Mouse (Mus musculus) E14TG2a.4 (cell line): ENCODE results near the gene Ralgds.
A peak's percentile ranks its signal among the peaks of the same experiment; 100 is the strongest.

Source experiments
- H3K27me3 ChIP-seq: 2 replicates; pipeline ENCODE4 v1.6.1; 2014; ENCODE audit warnings: low read length, control low read depth; ENCODE audit not compliant: insufficient read depth
- H3K36me3 ChIP-seq: 2 replicates; pipeline ENCODE4 v1.6.1; 2014; ENCODE audit warnings: low read length, control low read depth; ENCODE audit not compliant: insufficient read depth
- H3K4me1 ChIP-seq: replicated peaks from 2 replicates; pipeline ENCODE4 v1.6.1; 2014; ENCODE audit warnings: low read depth, low read length, control low read depth
- H3K4me3 ChIP-seq: replicated peaks from 2 replicates; pipeline ENCODE4 v1.5.1; 2014; ENCODE audit warnings: mild to moderate bottlenecking, low read length
- H3K9me3 ChIP-seq: 2 replicates; pipeline ENCODE4 v1.6.1; 2014; ENCODE audit warnings: low read length, control low read depth
- CTCF ChIP-seq: conservative IDR thresholded peaks from 2 replicates; pipeline ENCODE4 v1.5.1; 2014; ENCODE audit warnings: low read length
- NANOG ChIP-seq: IDR thresholded peaks from 2 replicates; pipeline ENCODE4 v1.6.1; 2014; ENCODE audit warnings: borderline replicate concordance, low read length, mixed read lengths
- POU5F1 ChIP-seq: IDR thresholded peaks from 2 replicates; pipeline ENCODE4 v1.6.1; 2014; ENCODE audit warnings: low read length, borderline replicate concordance

The Ralgds gene

DNA sequence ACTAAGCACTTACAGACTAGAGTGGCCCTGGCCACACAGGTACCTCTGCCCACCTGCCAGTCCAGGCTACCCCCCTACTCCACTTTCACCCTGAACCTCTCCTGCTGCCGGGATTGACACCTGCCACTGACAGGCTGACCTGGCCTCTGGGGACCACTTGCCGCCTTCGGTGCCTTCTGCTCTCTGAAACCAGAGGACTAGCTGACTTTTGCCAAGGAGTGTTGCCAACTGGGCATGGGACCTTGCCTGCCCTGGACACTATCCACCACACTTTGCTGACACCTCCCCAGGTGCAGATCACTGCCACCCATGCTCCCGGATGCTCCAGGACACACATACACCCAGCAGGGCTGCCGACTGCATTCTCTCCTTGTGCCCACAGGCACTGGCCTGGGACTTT lies 39.4 kb downstream of the Ralgds start:
- TF ChIP-seq CTCF (no peak), POU5F1 (no peak), NANOG (no peak)
- Histone ChIP-seq H3K4me3 (no peak overlapping the region), H3K36me3 (peaks cover 69% of the 10 kb centered on the region)

DNA sequence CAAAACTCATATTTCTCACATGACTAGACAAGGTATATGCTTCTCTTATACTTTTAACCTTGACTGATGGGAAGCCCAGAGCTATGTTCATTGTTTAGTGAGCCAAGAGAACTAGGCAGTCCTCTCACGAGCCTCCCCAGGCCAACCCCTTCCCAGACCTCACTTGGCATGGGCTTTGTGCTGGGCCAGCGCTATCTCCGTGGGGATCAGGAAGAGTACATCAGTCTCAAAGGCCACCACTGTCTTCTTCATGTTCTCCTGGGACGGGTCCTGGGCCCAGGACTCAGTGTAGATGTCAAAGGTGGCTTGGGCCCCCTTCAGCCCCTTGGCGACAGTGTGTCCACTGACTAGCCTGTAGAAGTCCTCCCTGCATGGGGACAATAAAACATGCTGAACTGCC lies 44.5 kb downstream of the Ralgds start:
- no peaks in the 10 kb centered on the region for H3K9me3 ChIP-seq
- H3K4me1 ChIP-seq, result no peaks in the 10 kb centered on the region; the same call in 1 of the 2 replicates
- H3K27me3 ChIP-seq, result peaks cover 8% of the 10 kb centered on the region; the same call in 1 of the 2 replicates
- TF ChIP-seq NANOG, result no peak
- no peak for TF ChIP-seq CTCF
- TF ChIP-seq POU5F1, result no peak
- H3K36me3 ChIP-seq, result peaks cover 19% of the 10 kb centered on the region
- no peak overlapping the region for H3K4me3 ChIP-seq

More for the DNA sequence above, 39.4 kb downstream of the Ralgds start:
- H3K27me3 ChIP-seq, result no peaks in the 10 kb centered on the region; the same call in 1 of the 2 replicates
- H3K4me1 ChIP-seq, result peaks cover 19% of the 10 kb centered on the region
- H3K9me3 ChIP-seq, result no peaks in the 10 kb centered on the region

DNA sequence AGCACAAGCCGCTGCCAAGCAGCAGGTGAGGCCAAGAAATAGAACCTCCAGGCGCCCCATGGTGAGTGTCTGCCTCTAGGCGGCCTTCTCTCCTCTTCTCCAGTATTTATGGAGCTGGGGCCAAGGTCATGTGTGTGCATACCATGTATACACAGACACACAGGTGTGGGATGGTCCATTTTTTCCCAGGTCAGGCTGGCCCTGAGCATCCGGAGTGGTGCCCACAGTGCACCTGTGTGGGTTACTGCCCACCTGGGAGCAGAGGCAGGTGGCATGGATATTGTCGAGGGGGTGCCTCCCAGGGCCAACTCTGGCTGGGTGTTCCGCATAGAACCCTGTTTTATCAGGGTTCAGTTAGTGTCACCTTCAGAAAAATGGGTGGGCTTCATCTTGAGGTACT lies 50.4 kb downstream of the Ralgds start, which contains the start of gene Cel:
Cel (minus strand) TSS at position 101 of the 400 bp plus-strand sequence.
- H3K27me3 ChIP-seq, result peaks cover 8% of the 10 kb centered on the region; the same call in 1 of the 2 replicates
- TF ChIP-seq NANOG (no peak), CTCF (no peak), POU5F1 (no peak)
- H3K9me3 ChIP-seq, result no peaks in the 10 kb centered on the region
- peaks cover 35% of the 10 kb centered on the region for H3K36me3 ChIP-seq
- H3K4me3 ChIP-seq, result no peak within 1 kb of the TSS
- peaks cover 18% of the 10 kb centered on the region for H3K4me1 ChIP-seq

DNA sequence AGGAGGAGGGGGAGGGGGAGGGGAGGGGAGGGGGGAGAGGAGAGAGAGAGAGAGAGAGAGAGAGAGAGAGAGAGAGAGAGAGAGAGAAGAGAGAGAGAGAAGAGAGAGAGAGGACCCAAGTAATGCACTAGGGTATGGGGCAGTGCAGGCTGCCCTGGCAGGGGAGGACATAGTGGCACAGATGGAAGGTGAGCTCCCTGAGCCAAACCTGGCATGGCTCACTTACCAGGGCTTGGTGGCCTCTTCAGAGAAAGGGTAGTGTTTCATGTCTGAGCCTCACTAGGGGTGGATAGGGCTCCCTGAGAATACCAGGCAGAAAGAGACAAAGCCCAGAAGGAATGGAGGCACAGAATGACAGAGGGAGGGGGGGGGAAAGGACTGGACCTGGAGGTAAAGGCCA lies 50.9 kb downstream of the Ralgds start:
- Histone ChIP-seq H3K36me3 (peaks cover 41% of the 10 kb centered on the region), H3K9me3 (no peaks in the 10 kb centered on the region), H3K4me3 (no peak overlapping the region), H3K27me3 (peaks cover 8% of the 10 kb centered on the region; the same call in 1 of the 2 replicates), H3K4me1 (peaks cover 18% of the 10 kb centered on the region)
- TF ChIP-seq POU5F1 (no peak), NANOG (no peak), CTCF (no peak)

DNA sequence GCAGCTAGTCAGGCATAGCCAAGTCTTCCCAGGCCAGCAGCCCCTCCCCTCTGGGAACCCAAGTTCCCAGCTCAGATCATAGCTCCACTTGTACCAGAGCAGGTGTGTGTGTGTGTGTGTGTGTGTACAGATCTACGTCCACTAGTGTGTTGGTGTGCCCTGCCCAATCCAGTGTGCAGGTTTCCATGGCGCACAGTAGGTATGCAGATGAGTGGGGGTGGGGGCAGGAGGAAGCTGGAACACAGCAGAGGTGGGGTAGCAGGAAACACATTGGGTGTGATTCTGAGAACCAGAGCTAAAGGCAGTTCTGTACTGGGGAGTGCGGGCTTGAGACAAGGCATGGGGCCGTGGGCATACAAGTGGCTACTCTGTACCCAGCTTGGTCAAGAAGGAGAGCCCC lies 51.5 kb downstream of the Ralgds start:
- H3K36me3 ChIP-seq, result peaks cover 46% of the 10 kb centered on the region
- no peak for TF ChIP-seq POU5F1

DNA sequence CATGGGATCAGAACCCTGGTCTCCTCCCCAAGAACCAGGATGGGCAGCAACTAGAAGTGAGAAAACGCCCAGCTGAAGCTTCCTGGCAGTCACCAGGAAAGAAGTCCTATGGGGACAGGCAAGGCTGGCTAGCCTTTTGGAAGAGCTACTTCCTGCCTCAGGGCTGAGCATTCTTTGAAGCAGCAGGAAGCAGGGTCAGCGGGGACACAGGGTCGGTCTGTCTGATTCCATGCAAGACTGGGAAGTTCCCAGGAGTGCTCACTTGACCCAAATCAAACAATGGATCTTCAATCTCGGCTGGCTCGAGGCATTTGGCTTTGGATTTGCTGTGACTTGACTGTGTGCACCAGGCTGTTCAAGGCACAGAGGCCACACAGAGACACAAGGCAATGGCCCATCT lies 53.6 kb downstream of the Ralgds start:
- TF ChIP-seq NANOG (no peak), CTCF (no peak), POU5F1 (no peak)

More for the DNA sequence above, 51.5 kb downstream of the Ralgds start:
- Histone ChIP-seq H3K27me3 (peaks cover 8% of the 10 kb centered on the region; the same call in 1 of the 2 replicates), H3K4me1 (peaks cover 18% of the 10 kb centered on the region), H3K9me3 (no peaks in the 10 kb centered on the region), H3K4me3 (no peak overlapping the region)

DNA sequence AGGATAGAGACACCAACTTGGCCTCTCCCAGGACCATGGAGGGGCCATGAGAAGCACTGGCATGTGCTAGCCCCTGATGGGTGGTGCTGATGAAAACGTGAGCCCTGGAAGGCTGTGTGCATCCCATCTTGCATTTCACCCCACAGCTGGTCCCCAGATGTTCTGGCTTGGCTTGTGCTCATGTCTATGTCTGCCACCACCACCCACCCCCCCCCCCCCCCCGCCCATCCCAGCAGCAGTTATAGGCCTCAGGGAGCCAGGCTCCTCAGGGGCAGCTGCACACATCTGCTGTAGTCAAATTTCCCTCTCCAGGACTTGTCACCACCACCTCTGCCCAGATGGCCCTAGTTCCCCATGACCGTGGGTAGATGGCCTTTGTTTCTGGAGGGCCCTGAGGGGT lies 57.0 kb downstream of the Ralgds start:
- Histone ChIP-seq H3K36me3 (peaks cover 98% of the 10 kb centered on the region), H3K4me1 (peaks cover 8% of the 10 kb centered on the region)
- TF ChIP-seq NANOG (no peak), CTCF (no peak), POU5F1 (no peak)

More for the DNA sequence above, 53.6 kb downstream of the Ralgds start:
- peaks cover 67% of the 10 kb centered on the region for H3K36me3 ChIP-seq
- no peak overlapping the region for H3K4me3 ChIP-seq
- 0 out of 2 replicates have a peak, but pooled peaks cover under 1% of the 10 kb centered on the region for H3K27me3 ChIP-seq
- no peaks in the 10 kb centered on the region for H3K9me3 ChIP-seq
- peaks cover 18% of the 10 kb centered on the region for H3K4me1 ChIP-seq

DNA sequence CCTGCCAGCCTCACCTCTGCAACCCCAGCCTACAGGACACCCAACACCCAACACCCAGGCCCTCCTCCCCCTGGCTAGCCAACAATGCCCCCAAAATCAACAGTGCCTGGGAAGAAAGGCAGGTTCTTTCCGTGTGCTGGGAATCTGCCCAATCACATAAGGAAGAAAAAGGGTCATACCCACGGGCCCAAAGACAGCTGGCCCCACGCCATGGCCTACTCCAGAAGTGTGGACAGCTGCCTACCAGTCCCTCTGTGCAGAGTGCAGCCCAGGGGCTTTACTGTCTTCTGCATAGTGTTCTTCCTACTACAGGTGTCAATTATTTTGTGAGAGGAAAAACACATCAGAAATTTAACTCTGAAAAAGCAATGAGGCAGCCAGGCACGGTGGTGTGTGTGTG lies 62.4 kb downstream of the Ralgds start:
- Histone ChIP-seq H3K4me1 (no peaks in the 10 kb centered on the region), H3K9me3 (no peaks in the 10 kb centered on the region), H3K4me3 (no peak overlapping the region), H3K27me3 (no peaks in the 10 kb centered on the region), H3K36me3 (peaks cover 99% of the 10 kb centered on the region)
- TF ChIP-seq NANOG (no peak), POU5F1 (no peak), CTCF (no peak)

More for the DNA sequence above, 57.0 kb downstream of the Ralgds start:
- Histone ChIP-seq H3K27me3 (no peaks in the 10 kb centered on the region), H3K9me3 (no peaks in the 10 kb centered on the region), H3K4me3 (no peak overlapping the region)

DNA sequence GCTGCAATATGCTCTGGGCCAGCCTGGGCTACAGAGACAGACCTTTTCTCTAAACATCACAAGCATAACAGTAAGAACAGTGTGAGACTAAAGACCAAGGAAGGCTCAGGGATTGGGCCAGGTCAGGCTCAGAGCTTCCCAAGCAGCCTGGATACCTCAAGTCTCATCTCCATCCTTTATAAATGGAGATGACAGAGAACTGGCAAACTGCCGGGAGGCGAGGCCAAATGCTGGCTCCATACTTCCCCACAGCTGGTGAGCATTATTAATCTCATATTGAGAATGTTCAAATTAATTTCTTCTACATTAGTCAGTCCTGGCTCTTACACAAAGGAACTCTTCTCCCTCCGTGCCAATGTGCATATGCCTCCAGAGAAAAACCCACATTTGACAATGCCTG lies 63.9 kb downstream of the Ralgds start:
- Histone ChIP-seq H3K27me3 (no peaks in the 10 kb centered on the region), H3K4me1 (peaks cover 10% of the 10 kb centered on the region), H3K4me3 (no peak overlapping the region), H3K36me3 (peaks cover 96% of the 10 kb centered on the region), H3K9me3 (no peaks in the 10 kb centered on the region)
- TF ChIP-seq POU5F1, result no peak
- TF ChIP-seq CTCF, result no peak
- no peak for TF ChIP-seq NANOG

DNA sequence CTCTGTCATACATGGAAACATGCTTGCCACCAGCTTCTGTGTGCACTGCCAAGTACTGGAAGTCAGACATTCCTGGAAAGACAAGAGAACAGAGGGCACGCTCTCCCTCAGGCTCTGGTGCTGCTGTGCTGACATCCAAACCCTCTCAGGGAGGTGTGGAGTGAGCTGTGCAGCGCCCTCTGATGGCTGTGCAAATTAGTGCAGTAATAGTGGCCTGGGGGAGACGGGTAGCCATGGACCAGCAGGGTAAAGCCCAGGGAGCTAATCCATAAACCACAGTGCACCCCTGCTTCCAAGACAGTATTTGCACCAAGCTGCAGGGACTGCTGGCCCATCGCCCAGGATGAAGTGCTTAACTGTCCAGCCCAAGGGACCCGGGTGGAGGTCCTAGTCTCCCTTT lies 65.1 kb downstream of the Ralgds start:
- H3K36me3 ChIP-seq, result peaks cover 84% of the 10 kb centered on the region
- H3K27me3 ChIP-seq, result no peaks in the 10 kb centered on the region
- no peaks in the 10 kb centered on the region for H3K9me3 ChIP-seq
- TF ChIP-seq NANOG, result no peak
- TF ChIP-seq POU5F1, result no peak
- peak; percentile 75 for TF ChIP-seq CTCF
- H3K4me3 ChIP-seq, result no peak overlapping the region
- peaks cover 15% of the 10 kb centered on the region for H3K4me1 ChIP-seq
